Mouse (Mus musculus) T-helper 2 cell (primary cell): ENCODE data around the gene Ppme1.

ENCODE experiments used
- in situ Hi-C: fragments of 300-600 bp; cut with MboI, MseI; formaldehyde crosslinking; loops from one replicate; pipeline ENCODE4 v1.15.1; 2025; ENCODE audit warnings: high pct_unique_total_duplicates

The Ppme1 gene

DNA sequence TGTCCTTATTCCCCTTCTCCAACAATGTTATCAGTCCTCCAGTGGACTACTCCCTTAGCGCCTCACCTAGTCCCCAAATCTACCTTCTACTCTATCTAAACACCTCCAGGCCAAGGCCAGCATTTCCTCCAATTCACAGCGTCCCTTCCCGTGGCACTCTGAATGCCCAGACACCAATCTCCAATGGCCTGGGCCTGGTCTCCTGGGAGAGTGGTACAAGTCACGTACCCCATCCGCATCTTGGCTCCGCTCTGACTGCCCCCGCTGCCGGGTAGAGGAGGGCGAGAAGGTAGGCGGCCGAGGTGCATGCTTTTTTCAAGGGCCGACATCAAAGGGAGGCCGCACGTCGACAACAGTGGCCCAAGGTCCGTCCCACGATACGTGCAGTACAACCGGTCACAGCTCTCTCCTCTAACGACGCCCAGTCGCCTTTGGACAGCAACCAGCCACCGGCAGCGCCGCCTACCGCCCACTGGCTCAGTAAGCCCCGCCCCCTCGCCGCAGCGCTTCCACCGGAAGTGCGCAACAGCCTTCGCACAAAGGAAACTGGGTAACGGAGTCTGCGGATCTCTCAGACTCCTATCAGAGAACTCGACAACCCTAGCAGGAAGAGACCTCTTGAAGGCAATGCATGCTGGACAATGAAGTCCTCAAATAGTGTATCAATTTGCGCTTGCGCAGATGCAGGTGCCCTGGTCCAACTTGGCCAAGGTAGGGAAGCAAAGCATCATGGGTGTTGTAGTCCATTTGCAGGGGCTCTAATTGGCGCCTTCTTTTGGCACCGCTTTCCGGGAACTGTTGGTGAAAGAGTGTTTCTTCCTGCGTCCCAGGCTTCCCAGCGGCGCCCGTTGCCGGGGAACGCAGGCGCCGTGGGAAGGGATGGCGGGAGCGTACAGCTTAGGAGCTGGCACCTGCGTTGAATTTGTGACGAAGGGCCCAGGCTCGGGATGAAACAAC lies at the start of gene Ppme1, which contains the start of gene C2cd3:
Gene Ppme1, minus strand, starts transcription at position 813 of the 957 bp plus-strand sequence.
Gene C2cd3, plus strand, starts transcription at position 739 of the 957 bp plus-strand sequence.
- in situ Hi-C loops: no loop called here

DNA sequence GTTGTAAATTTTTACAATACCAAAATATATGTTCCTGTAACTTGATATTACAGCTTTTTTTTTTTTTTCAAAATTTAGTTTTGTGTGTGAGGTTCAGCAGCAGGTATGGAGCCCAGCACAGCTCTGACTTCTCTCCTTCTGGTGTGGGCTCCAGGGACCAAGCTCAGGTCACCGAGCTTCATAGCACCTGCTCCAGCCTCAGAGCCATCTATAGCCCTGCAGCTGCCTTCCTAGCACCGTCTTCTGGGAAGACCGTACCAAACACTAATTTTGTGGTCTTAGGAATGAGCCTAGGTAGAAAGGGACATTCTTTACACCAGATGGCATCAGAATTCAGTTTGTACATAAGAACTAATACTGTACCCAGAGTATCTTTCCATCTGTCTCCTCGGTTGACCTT lies 36.6 kb upstream of the Ppme1 start:
- in situ Hi-C loops: no loop called here

DNA sequence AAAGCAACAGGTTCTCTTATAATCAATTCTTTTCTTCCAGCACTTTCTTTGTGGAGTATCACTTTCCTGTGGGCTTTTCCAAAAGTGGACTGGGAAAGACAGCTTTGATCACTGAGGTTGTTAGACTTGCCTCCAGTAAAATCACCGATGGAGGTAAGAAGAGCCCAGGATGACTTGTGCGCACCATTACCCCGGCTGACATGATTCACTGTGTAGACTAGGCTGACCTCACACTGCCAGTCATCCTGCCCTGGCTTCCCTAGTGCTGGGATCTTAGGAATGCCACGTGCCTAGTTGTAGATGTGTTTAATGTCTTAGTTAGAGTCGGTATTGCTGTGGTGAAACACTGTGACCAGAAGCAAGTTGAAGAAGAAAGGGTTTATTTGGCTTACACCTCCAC lies 35.6 kb upstream of the Ppme1 start:
- in situ Hi-C loops: no loop called here

DNA sequence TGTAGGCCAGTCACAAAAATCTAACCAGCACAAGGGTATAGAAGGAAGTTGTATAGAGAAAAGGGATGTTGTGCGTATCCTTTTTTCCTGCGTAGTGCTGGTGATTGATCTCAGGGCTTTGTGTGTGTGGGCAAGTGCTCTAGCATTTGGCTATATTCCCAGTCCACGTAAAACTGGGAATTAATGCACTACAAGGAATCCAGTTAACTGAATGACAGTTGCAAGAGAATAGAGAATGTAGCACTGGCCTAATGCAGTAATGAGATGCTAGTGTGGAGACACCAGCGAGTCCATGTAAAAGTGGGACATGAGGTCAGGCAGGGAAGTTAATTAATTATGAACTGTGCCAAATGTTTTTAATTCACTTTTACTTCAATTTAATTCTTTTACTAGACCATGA lies 30.6 kb upstream of the Ppme1 start:
- in situ Hi-C loops: no loop called here

DNA sequence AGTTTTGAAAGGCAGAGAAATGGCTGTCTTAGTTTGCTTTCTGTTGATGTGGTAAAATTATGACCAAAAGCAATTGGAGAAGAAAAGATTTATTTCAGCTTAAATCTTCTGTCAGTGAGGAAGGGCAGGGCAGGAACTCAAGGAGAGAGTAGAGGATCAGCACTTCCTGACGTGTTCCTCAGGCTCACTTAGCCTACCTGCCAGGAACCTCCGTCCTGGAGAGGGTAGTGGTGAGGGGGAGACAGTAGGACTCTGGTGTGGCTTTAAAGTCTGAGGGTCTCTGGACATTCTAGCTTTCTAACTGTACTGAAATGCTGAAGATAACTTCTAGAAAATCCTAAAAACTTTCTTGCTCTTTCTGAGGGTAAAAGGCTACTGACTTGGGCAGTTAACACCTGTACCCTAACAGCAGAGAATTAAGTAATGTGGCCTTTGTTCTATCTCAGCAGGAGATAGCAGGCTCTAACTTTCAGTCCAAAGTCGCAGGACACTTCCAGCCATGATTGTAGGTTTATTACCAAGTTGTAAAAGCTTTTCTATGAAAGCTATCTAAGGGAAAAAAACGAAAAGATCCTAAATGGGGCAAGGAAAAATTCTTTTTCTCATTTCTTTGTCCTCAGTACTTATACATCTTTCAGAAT lies 28.9 kb upstream of the Ppme1 start:
- in situ Hi-C loops: no loop called here

DNA sequence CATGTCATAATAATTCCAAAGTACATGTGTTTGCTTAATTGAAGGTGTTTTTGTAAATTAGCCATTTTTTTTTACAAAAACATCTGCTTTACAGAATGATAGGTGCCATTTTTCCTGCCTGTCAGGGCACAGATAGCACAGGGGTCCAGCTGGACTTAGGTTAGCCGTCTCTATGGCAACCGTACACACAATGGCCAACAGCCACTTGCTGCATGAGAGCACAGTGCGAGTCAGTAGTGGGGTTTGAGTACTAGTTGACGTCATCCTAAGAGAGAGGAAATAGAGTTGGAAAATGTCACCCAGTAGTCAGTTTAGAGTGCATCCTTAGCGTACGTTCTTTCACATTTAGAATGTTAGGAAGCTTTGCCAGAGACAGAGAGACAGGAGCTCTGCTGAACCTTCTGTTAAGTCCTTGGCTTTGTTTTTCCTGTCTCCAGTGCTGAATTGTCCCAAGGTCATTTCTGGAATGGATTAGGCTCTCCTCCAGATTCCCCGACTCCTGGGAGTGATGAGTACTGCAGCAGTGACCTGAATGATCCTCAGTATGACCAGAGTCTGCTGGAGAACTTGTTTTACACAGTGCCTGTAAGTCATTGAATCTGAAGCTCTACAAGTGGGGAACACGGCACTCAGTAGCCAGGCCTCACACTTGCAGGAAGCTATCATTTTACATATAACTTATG lies 27.3 kb upstream of the Ppme1 start:
- in situ Hi-C loops: loop anchor here (10.0 kb wide), 1 partner anchor 715 kb away; no protein-coding TSS in a partner anchor

DNA sequence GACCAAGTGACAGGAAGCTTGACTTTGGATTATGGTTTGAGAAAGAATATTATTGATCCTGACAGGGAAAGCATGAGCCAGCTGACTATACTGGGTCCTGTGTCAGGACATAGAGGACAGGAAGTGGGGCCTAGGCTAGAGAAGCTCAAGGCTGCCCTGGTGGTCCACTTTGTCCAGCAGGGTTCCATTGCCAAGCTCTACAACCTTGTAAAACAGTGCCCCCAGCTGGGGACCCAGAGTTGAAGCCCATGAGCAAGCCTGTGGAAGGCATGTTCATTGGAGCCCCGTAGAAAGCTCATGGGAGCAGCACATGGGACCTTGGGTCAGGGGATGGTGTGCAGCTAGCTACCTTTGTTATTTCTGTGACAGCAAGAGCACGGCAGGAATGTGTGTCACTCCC lies 20.2 kb upstream of the Ppme1 start:
- in situ Hi-C loops: loop anchor here (10.0 kb wide), 1 partner anchor 707 kb away; no protein-coding TSS in a partner anchor

DNA sequence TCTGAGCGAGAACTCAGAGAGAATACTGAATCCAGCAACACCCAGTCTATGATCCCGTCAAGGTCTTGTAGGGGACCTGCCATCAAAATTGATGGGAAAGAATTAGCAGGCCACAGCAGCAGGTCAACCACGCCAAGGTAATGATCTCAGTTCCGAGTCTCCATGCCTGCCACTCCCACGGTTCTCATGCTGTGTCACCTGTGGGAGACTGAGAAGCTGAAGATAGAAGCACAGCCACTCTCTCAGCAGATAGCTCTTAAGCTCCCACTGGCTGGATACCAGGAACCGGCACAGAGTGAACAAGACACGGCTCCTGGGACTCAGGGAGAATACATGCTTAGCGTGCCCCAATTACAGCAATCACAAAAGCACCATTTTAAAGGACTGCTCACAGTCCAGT lies 18.1 kb upstream of the Ppme1 start:
- in situ Hi-C loops: loop anchor here (10.0 kb wide), 1 partner anchor 705 kb away; no protein-coding TSS in a partner anchor

DNA sequence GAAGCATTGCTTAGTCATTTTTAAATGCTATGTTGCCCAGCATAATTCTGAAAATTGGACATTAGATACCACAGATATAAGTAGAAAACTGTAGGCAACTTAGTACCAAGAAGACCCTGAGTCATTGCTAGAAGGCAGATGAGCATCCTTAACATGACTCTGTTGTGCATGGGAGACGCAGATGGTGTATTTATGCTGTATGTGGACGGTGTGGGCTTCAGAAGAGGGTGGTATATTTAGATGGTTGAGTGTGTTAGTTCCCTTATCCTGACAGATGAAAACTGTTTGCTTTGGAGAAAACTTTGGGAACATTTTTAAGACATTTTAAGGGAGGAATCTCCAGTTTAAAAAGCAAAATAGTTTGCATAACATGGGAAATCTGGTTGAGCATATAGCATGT lies 16.1 kb upstream of the Ppme1 start:
- in situ Hi-C loops: no loop called here

DNA sequence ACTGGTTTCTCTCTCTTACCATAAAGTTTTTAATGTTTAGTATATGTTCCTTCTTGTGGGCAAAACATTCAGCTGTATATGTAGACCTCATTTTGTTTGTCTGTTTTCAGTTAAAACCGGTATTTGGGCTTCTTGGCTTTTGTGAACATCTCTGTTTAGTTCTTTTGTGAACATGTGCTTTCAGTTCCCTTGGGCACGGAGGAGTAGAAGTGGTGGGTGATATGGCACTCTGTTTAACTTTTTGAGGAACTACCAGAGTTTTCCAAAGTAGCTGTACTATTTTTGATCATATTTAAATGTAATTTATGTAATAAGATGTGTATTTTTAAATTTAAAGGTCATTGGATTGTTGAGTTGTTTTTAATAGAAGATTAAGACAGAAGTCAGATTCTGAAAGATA lies 11.1 kb upstream of the Ppme1 start:
- in situ Hi-C loops: no loop called here

DNA sequence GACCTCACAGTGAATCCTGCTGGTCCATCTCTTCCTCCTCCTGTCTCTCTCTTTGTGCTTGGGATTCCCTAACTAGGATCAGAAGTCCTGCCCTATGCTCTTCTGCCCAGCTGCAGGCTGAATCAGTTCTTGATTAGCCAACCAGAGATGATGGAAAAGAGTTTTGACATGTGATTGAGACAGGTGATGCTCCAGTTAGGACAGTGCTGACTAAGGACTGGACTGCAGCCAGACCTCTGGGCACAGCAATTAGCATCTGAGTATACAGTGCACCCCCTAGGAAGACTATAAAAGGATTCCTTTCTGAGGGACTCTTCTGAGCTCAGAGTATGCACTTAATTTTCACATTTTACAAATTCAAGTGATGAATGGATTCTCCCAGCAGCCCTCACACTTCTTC lies 9.1 kb upstream of the Ppme1 start:
- in situ Hi-C loops: no loop called here

DNA sequence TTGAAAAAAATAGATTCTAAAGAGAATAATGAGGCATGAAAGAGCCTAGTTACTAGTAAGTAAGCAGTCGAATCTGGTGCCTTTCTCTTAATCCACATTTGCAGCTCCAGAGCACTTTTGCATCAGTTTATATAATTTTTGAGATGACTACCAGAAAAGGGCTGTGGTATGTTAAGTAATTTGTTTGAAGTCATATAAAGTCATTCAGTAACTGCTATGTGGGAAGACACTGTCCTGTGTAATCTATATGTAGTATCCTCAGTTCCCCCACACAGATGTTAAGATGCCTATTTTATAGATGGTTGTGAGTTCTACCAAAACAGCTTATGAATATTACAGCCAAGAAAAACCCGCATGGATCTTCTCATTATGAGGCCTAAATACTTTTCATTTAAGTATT lies 6.2 kb upstream of the Ppme1 start:
- in situ Hi-C loops: no loop called here

DNA sequence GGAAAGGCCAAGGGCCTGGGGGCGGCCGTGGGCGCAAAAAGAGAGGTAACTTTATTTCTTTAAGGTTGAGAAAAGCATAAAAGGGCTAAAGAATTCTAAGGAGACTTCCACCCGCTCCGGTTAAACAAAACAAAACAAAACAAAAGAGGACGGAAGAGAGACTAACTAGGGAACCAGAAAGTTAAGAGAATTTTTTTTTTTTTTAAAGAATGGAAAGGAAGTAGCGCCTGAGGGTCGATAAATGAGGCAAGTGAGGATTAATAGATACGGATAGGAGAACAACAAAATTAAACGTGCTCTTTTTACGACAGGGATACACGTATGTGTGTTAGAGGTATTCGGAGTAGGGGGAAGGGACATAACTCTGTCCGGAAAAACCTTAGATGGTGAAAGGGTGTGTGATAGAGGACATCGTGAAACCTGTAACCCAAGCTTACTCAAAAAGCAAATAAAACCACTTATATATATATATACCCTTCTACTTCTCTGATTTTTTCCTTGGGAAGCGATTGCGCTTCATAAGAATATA lies 409 bp upstream of the Ppme1 start:
- in situ Hi-C loops: no loop called here

DNA sequence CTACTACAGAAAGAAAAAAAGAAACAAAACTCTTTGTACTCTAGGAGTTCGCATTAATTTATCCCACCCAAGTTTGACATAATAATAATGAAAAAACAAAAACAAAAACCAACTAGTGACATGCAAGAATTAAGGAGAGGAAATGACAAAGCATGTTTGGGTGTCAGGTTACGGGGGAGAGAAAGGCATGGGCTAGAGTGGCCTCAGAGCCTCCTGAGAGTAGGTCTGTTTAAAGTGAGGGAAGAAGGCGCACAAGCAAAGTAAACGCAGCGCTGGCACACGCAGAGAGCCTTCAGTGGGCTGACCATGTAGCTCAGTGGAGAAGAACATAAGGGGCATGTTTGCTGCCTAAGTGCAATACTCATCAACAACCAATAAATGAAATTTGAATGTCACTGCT lies 7.2 kb downstream of the Ppme1 start:
- in situ Hi-C loops: no loop called here

DNA sequence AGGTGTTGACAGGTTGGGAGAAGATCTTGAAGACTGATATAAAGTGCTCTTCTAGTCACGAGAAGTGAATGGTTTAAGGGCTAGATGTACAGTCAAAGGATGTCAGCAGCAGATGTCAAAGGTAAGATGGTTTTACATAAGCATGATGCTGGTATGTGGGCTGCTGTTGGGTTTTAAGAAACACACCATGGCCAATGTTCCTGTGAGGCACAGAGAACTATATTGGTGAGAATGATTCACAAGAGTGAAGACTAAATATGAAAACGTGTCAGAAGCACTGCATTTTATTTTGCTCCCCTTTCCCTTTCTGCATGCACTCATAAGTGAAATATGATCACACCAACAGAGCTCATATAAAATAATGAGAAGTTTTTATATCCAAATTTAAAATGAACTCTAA lies 8.9 kb downstream of the Ppme1 start:
- in situ Hi-C loops: no loop called here

DNA sequence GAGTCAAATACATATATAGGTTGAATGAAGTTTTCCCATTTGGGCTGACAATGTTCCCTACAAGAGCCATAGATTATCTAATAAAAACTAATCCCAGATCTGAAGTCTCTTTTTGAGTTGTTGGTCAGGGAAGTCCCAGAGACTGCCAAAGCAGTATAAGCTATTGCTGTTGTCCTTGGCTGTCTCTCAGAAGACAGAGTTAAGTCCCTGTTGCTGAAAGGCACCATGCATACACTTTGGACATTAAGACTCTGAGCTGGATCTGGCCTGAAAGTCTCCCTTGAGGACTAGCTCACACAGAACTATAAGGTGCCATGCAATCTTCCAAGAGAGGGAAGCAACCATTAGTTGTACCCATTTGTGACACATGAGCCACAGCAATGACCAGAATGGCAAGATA lies 14.3 kb downstream of the Ppme1 start:
- in situ Hi-C loops: no loop called here

DNA sequence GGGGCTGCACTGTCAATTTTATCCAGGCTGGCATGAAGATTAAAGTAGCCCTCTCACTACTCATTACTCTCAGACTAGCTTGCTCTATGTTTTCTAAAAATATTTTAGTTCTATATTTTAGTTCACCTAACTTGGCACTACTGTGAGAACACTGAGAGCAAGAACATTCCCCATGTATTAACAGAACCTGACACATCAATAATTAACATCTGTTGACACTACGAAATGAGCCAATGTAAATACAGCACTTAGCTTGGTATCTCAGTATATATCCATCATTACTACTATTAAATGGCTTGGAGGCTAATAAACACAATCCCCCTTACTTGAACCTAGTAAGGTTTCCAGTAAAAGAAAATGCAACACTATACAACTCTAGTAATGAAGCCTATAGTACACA lies 15.3 kb downstream of the Ppme1 start:
- in situ Hi-C loops: no loop called here

DNA sequence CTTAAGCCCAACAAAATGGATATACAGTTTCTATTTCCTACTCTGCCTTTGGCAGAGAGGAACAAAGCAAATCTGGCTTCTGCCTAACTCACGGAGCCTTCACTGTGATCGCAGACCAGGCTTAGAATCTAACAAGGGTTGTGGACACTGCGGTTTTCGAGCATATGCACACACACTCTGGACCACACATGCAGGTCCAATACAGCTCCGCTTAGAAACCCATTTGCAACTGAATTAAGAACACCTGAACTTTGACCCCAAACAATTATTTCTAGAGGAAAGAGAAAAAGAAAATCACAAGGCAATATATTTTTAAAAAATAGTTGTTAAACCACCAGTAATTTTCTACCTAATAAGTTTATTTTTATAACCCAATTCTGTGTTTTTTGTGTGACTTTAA lies 15.8 kb downstream of the Ppme1 start:
- in situ Hi-C loops: no loop called here

DNA sequence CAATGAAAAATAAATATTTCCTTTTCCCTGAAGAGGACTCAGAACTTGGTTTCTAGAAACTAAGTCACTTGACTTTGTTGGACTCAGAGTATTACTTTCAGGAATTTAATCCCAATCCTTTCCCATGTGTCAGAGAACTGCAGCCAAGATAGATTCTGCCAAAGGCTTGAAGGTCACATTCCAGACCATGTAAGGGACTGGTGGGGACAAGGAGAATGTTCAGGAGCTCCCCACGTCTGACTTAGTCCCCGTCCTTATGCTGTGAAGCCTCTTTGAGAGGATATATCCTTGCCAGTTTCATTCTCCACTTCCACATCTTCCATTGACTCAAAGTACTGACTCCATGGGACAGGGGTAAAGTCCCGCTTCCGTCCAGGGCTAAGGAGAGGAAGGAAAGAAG lies 17.1 kb downstream of the Ppme1 start:
- in situ Hi-C loops: no loop called here

DNA sequence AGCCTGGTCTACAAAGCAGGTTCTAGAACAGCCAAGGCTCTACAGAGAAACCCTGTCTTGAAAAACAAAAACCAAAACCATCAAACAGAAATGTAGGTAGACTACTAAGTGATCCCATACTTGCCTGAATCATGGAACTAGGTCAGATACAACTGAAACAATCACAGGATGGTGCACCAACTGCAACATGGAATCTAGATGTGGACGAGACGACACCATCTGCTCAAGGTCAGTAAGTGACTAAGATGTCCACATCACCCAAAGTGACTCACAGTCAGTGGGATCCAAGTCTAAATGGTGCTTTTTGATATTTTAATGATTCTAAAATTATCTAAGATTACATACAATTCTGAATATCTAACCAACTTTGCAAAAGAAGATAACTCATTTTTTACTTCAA lies 36.2 kb downstream of the Ppme1 start:
- in situ Hi-C loops: no loop called here

DNA sequence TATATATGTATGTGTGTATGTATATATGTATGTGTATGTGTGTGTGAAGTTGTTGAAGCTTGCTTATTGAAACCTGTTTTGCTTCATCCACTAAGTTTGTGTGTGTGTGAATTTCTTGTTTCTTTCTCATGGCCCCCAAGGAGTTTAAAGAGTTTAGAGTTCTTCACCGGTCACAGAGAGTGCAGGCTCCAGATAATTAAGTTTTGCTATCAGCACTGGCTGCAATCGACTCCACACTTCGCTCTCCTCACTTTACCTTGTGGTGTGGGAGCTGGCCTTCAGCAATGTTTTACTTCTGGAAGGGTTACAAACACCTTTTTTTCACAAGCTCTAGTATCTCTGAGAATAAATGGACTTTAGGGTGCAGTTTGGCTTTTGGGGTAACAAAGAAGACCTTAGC lies 40.8 kb downstream of the Ppme1 start:
- in situ Hi-C loops: no loop called here

DNA sequence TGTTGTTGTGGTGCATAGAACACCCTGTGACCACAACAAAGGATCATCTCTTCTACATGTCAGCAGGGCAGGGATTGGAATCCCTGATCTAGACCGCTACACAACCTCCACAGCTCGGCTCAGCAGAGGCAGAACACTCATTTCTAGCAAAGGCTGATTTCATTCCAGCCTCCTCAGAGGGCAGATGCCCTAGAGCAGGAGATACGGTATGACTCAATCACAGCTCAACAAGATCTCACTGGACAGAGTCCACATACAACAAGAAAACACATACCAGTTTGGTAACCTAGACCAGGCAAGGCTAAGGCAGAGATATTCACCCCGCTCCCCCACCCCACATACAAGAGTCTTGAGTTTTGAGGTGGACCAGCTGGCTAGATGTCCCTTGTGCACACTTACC lies 43.5 kb downstream of the Ppme1 start:
- in situ Hi-C loops: loop anchor here (5.0 kb wide), 1 partner anchor 51 kb away; no protein-coding TSS in a partner anchor
